Mouse (Mus musculus): ENCODE measurements around the gene Bpifb3. TPM values are rescaled to one million over a fixed set of nuclear protein-coding genes. Genes with fewer than 3 reads are reported as not detected.

Bpifb3 gene
- polyA plus RNA-seq, 2 experiments = not detected

DNA sequence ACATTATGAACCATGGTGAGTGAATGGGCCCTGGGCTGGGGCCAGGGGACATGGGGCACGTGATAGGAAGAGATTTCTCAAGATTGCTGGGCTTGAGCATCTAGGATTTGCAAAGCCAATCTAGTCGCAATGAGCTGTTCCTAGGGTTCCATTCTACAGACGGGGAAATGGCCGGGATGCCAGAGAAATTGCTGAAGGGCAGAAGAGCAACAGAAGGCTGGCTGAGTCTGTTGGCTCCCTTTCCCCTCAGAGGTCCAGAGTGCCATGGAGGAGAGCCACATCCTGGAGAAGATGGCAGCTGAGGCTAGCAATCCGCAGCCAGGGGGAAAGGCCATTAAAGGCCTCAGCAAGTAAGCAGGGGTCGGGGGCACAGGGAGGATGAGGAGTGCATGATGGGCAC is 15.3 kb upstream of the Bpifb3 start:
- no peak for DNase-seq (ENCODE audit: low read depth in 3 of 3, low spot score in 3 of 3)
- Histone ChIP-seq H3K9me3 (ENCODE audit: control insufficient read depth, low read length) (no peaks in the 10 kb centered on the region), H3K27ac (no peak overlapping the region), H3K27me3 (ENCODE audit: control insufficient read depth, insufficient read depth, low read length) (no peaks in the 10 kb centered on the region), H3K36me3 (replicated peaks; ENCODE audit: control insufficient read depth, insufficient read depth, low read depth) (no peaks in the 10 kb centered on the region), H3K4me1 (replicated peaks; ENCODE audit: control insufficient read depth in 2 of 2, insufficient read depth in 2 of 2, low read length in 1 of 2) (no peaks in the 10 kb centered on the region), H3K4me3 (ENCODE audit: insufficient read depth in 1 of 2, low read depth in 2 of 2, low read length in 2 of 2) (no peak overlapping the region), H3K4me2 (ENCODE audit: low read depth) (no peak overlapping the region), H3K9ac (replicated peaks) (no peak overlapping the region)
- no peak for ATAC-seq (ENCODE audit: insufficient read depth)
- TF ChIP-seq EP300 (IDR thresholded peaks at IDR 0.05; ENCODE audit: low read depth) (no peak), CTCF (IDR thresholded peaks at IDR 0.05; ENCODE audit: low read depth) (no peak)
- 54% methylated on average over 6 of the region's 6 CpGs for WGBS (ENCODE audit: insufficient replicate concordance)

DNA sequence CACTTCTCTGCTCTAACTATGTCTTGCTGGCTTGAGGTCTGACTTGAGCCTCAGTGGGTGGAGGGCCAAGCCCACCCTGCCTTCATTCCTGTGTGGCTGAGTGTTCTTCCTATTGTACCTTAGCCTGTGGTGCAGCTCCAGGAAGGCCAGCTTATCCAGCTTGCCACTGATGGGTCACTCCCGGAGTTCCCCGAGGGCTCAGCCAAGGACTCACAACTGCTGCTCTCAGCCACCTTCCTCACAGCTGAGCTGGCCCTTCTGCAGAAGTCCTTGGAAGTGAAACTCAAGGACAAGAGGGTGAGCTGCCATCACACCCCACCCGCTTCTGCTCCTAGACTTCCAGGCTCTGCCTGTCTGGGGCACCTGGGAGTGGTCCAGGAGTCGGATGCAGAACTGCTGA is 11.4 kb upstream of the Bpifb3 start:
- no peak overlapping the region for H3K4me3 ChIP-seq (ENCODE audit: insufficient read depth in 1 of 2, low read depth in 2 of 2, low read length in 2 of 2)
- no peak for ATAC-seq (ENCODE audit: insufficient read depth)
- H3K27me3 ChIP-seq (ENCODE audit: control insufficient read depth, insufficient read depth, low read length) = no peaks in the 10 kb centered on the region
- no peaks in the 10 kb centered on the region for H3K9me3 ChIP-seq (ENCODE audit: control insufficient read depth, low read length)
- no peak overlapping the region for H3K4me2 ChIP-seq (ENCODE audit: low read depth)
- H3K4me1 ChIP-seq (replicated peaks; ENCODE audit: control insufficient read depth in 2 of 2, insufficient read depth in 2 of 2, low read length in 1 of 2) = no peaks in the 10 kb centered on the region
- H3K27ac ChIP-seq = no peak overlapping the region
- no peaks in the 10 kb centered on the region for H3K36me3 ChIP-seq (replicated peaks; ENCODE audit: control insufficient read depth, insufficient read depth, low read depth)
- H3K9ac ChIP-seq (replicated peaks) = no peak overlapping the region
- no peak for TF ChIP-seq EP300 (IDR thresholded peaks at IDR 0.05; ENCODE audit: low read depth)
- no peak for TF ChIP-seq CTCF (IDR thresholded peaks at IDR 0.05; ENCODE audit: low read depth)
- WGBS (ENCODE audit: insufficient replicate concordance) = 54% methylated on average over 4 of the region's 4 CpGs
- no peak for DNase-seq (ENCODE audit: low read depth in 3 of 3, low spot score in 3 of 3)

DNA sequence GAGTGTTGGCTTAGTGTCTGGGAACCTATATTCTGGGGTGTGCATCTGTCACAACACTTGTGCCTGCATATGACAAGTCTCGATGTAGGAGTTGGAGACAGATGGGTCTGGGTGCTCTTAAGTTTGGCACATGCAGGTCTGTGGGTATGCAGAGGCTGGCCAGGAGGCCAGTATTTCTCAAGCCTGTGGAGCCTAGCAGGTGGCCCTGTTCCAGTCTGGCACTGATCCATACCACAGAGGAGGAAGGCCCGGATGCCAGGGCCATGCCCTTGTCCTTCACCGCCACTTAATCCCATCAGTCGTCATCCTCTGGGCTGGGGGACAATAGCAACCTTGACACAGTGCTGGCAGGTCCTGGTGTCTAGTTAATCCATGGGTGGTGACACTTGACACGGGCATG is 3.9 kb upstream of the Bpifb3 start:
- Histone ChIP-seq H3K27ac (no peak overlapping the region), H3K4me2 (ENCODE audit: low read depth) (no peak overlapping the region), H3K9ac (replicated peaks) (no peak overlapping the region), H3K9me3 (ENCODE audit: control insufficient read depth, low read length) (no peaks in the 10 kb centered on the region), H3K27me3 (ENCODE audit: control insufficient read depth, insufficient read depth, low read length) (no peaks in the 10 kb centered on the region), H3K4me3 (ENCODE audit: insufficient read depth in 1 of 2, low read depth in 2 of 2, low read length in 2 of 2) (no peak overlapping the region), H3K36me3 (replicated peaks; ENCODE audit: control insufficient read depth, insufficient read depth, low read depth) (no peaks in the 10 kb centered on the region), H3K4me1 (replicated peaks; ENCODE audit: control insufficient read depth in 2 of 2, insufficient read depth in 2 of 2, low read length in 1 of 2) (no peaks in the 10 kb centered on the region)
- no peak for DNase-seq (ENCODE audit: low read depth in 3 of 3, low spot score in 3 of 3)
- TF ChIP-seq EP300 (IDR thresholded peaks at IDR 0.05; ENCODE audit: low read depth) (no peak), CTCF (IDR thresholded peaks at IDR 0.05; ENCODE audit: low read depth) (no peak)
- 56% methylated on average over 5 of the region's 5 CpGs for WGBS (ENCODE audit: insufficient replicate concordance)
- ATAC-seq (ENCODE audit: insufficient read depth) = no peak

DNA sequence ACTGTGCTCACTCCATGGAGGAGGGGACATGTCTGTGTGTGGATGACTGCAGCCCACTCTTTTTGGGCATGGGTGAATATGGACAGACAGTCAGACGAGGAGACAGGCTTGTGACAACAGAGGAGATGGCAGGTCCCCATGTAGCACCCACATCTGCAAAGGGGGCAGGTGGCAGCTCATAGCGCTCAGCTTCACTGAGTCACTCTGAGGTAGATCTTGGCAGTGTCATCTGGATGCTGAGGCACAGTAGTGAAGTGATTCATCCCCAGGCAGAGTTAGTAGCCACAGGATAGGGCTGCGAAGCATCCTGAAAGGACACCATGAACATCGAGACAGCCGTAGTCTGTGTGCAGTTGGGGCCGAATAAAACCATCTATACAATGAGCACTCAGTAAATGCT is 3.2 kb downstream of the Bpifb3 start:
- H3K27ac ChIP-seq = no peak overlapping the region
- DNase-seq (ENCODE audit: low read depth in 3 of 3, low spot score in 3 of 3) (no peak), ATAC-seq (ENCODE audit: insufficient read depth) (no peak)
- TF ChIP-seq EP300 (IDR thresholded peaks at IDR 0.05; ENCODE audit: low read depth) = no peak
- no peak for TF ChIP-seq CTCF (IDR thresholded peaks at IDR 0.05; ENCODE audit: low read depth)
- H3K4me1 ChIP-seq (replicated peaks; ENCODE audit: control insufficient read depth in 2 of 2, insufficient read depth in 2 of 2, low read length in 1 of 2) = no peaks in the 10 kb centered on the region
- H3K9me3 ChIP-seq (ENCODE audit: control insufficient read depth, low read length) = no peaks in the 10 kb centered on the region
- H3K27me3 ChIP-seq (ENCODE audit: control insufficient read depth, insufficient read depth, low read length) = no peaks in the 10 kb centered on the region
- H3K9ac ChIP-seq (replicated peaks) = no peak overlapping the region
- no peaks in the 10 kb centered on the region for H3K36me3 ChIP-seq (replicated peaks; ENCODE audit: control insufficient read depth, insufficient read depth, low read depth)
- no peak overlapping the region for H3K4me2 ChIP-seq (ENCODE audit: low read depth)
- whole genome bisulfite sequencing (ENCODE audit: insufficient replicate concordance) = 63% methylated on average over 6 of the region's 6 CpGs
- no peak overlapping the region for H3K4me3 ChIP-seq (ENCODE audit: insufficient read depth in 1 of 2, low read depth in 2 of 2, low read length in 2 of 2)

DNA sequence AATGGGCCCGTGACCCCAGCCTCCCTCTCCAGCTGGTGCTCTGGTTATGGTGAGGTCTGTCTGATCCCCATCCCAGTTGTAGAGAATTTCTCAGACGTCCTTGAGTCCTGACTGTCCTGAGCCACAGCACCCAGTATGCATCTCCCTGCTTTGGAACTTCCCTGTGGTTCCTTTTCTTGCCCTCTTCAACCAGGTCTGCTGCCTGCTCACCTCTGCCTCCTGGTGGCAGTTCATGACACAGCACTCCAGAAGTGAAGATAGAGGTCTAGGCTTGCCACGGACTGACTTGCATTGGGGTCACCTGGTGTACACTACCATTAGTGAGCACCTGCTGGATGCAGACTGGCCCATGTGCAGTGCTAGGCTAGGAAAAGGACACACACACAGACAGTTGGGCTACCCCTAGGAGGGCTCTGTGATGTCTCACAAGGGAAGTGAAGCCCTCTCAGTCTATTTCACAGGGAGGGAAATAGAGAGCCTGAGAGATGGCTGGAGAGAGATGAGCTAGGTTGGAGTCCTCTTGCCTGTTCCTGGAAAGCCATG is 11.9 kb downstream of the Bpifb3 start:
- ATAC-seq (ENCODE audit: insufficient read depth) (no peak), DNase-seq (ENCODE audit: low read depth in 3 of 3, low spot score in 3 of 3) (peak in 1 of 3 experiments; percentile 14)
- H3K9me3 ChIP-seq (ENCODE audit: control insufficient read depth, low read length) = no peaks in the 10 kb centered on the region
- 32% methylated on average over 3 of the region's 3 CpGs for WGBS (ENCODE audit: insufficient replicate concordance)
- no peaks in the 10 kb centered on the region for H3K4me1 ChIP-seq (replicated peaks; ENCODE audit: control insufficient read depth in 2 of 2, insufficient read depth in 2 of 2, low read length in 1 of 2)
- H3K36me3 ChIP-seq (replicated peaks; ENCODE audit: control insufficient read depth, insufficient read depth, low read depth) = no peaks in the 10 kb centered on the region
- no peak overlapping the region for H3K27ac ChIP-seq
- TF ChIP-seq CTCF (IDR thresholded peaks at IDR 0.05; ENCODE audit: low read depth) (peak; percentile 91), EP300 (IDR thresholded peaks at IDR 0.05; ENCODE audit: low read depth) (no peak)
- no peak overlapping the region for H3K4me2 ChIP-seq (ENCODE audit: low read depth)
- H3K27me3 ChIP-seq (ENCODE audit: control insufficient read depth, insufficient read depth, low read length) = no peaks in the 10 kb centered on the region
- H3K4me3 ChIP-seq (ENCODE audit: insufficient read depth in 1 of 2, low read depth in 2 of 2, low read length in 2 of 2) = no peak overlapping the region
- no peak overlapping the region for H3K9ac ChIP-seq (replicated peaks)
